Mouse (Mus musculus) cerebellum, adult 2 months (tissue): ENCODE measurements around the gene Fhod1. TPM values are rescaled to one million over a fixed set of nuclear protein-coding genes. Genes with fewer than 3 reads are reported as not detected.

Experiments
- DNase-seq, 2 experiments: peaks; one replicate each; pipeline ENCODE4 v3.0.0; 2021
- H3K27ac ChIP-seq: fragments of 200-500 bp; 2 replicates; pipeline ENCODE4 v1.5.1; 2012; ENCODE audit warnings: low read length, control low read depth, inconsistent platforms; ENCODE audit not compliant: insufficient read depth
- H3K27me3 ChIP-seq: fragments of 200-500 bp; 2 replicates; pipeline ENCODE4 v1.6.1; 2012; ENCODE audit warnings: inconsistent platforms, mild to moderate bottlenecking, low read length, moderate library complexity; ENCODE audit not compliant: control insufficient read depth, insufficient read depth
- H3K4me1 ChIP-seq: fragments of 200-500 bp; 2 replicates; pipeline ENCODE4 v1.6.1; 2011; ENCODE audit warnings: low read length; ENCODE audit not compliant: control insufficient read depth, insufficient read depth
- H3K4me3 ChIP-seq: fragments of 200-500 bp; replicated peaks from 2 replicates; pipeline ENCODE3; 2011; ENCODE audit warnings: mild to moderate bottlenecking, low read depth, low read length, control low read depth; ENCODE audit not compliant: insufficient read depth
- CTCF ChIP-seq: fragments of 200-500 bp; IDR thresholded peaks from 2 replicates; pipeline ENCODE4 v1.5.1; 2011; ENCODE audit warnings: low read depth, mild to moderate bottlenecking, control low read depth, low read length, moderate library complexity, borderline replicate concordance; ENCODE audit not compliant: insufficient read depth
- POLR2A ChIP-seq: fragments of 200-500 bp; IDR thresholded peaks from 2 replicates; pipeline ENCODE4 v1.6.1; 2011; ENCODE audit warnings: low read length, control low read depth, borderline replicate concordance; ENCODE audit not compliant: insufficient read depth
- WGBS: fragments of 180-500 bp; shearing (Covaris S2); methylation state at CpG from one replicate; pipeline ENCODE4 v1.1.7; 2018; 5-methylcytosine and 5-hydroxymethylcytosine counted together
- polyA plus RNA-seq: library from polyadenylated mRNA; depleted of rRNA; stranded (reverse); fragments of >200 nt; gene quantifications from 2 replicates; pipeline ENCODE4 v1.2.3, GENCODE M21; 2012

Fhod1 gene
- polyA plus RNA-seq, 1 experiment = 4.0 TPM

GRCm38 (mm10) chr8:105356681-105357080 is 8.9 kb upstream of the Fhod1 start:
- peaks cover 23% of the 10 kb centered on the region for H3K4me1 ChIP-seq
- TF ChIP-seq POLR2A = no peak
- 80% methylated on average over 14 of the region's 14 CpGs for WGBS
- no peaks in the 10 kb centered on the region for H3K27me3 ChIP-seq
- H3K4me3 ChIP-seq = no peak overlapping the region
- no peak overlapping the region for H3K27ac ChIP-seq
- DNase-seq = no peak

- TF ChIP-seq POLR2A (no peak), CTCF (no peak)
- no peak for DNase-seq
- 0 out of 2 replicates have a peak overlapping the region, but pooled peaks have one; percentile 12 for H3K27ac ChIP-seq
- H3K4me3 ChIP-seq = no peak overlapping the region
- WGBS = 62% methylated on average over 26 of the region's 26 CpGs
- no peaks in the 10 kb centered on the region for H3K27me3 ChIP-seq
- peaks cover 23% of the 10 kb centered on the region for H3K4me1 ChIP-seq
Measured at GRCm38 (mm10) chr8:105355179-105356024, 7.6 kb upstream of the Fhod1 start.

GRCm38 (mm10) chr8:105354549-105354948 is 6.8 kb upstream of the Fhod1 start:
- DNase-seq = no peak
- Histone ChIP-seq H3K4me3 (no peak overlapping the region), H3K27ac (no peak overlapping the region), H3K27me3 (no peaks in the 10 kb centered on the region), H3K4me1 (peaks cover 23% of the 10 kb centered on the region)
- TF ChIP-seq CTCF (no peak), POLR2A (no peak)
- WGBS = 69% methylated on average over 4 of the region's 4 CpGs

- peak; percentile 73 to 74 for DNase-seq
- WGBS = 7% methylated on average over 8 of the region's 8 CpGs
- peaks cover 23% of the 10 kb centered on the region for H3K4me1 ChIP-seq
- no peak for TF ChIP-seq CTCF
- TF ChIP-seq POLR2A = no peak
- peak overlapping the region; percentile 4; the same call in 1 of the 2 replicates for H3K27ac ChIP-seq
- H3K4me3 ChIP-seq = no peak overlapping the region
- no peaks in the 10 kb centered on the region for H3K27me3 ChIP-seq
Measured at GRCm38 (mm10) chr8:105353583-105354135, 5.9 kb upstream of the Fhod1 start.

DNA sequence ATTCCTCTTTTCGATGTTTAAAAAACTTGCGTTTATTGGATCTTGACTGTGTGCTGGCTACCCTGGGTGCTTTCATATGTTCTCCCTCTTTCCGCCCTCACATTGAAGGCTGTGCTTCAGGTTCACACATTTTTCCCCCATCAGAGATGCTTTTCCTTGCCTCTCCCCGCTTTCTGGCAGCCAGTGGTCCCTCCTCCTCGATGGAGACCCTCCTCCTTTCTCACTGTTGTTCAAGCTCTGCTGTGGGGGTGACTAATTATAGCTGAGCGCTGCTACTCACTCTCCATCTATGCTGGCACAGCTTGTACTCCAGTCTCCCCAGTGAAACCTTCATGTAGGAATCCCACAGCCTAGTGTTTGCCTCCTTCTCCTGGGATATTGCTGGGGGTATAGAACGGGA is 2.4 kb upstream of the Fhod1 start:
- peaks cover 15% of the 10 kb centered on the region for H3K4me1 ChIP-seq
- TF ChIP-seq CTCF (no peak), POLR2A (no peak)
- DNase-seq = peak in 1 of 2 experiments; percentile 38
- H3K27ac ChIP-seq = peak overlapping the region; percentile 68
- WGBS = 11% methylated on average over 7 of the region's 7 CpGs
- H3K4me3 ChIP-seq = peak overlapping the region; percentile 82
- no peaks in the 10 kb centered on the region for H3K27me3 ChIP-seq

- TF ChIP-seq CTCF = no peak
- no peak for TF ChIP-seq POLR2A
- H3K4me1 ChIP-seq = peaks cover 10% of the 10 kb centered on the region
- H3K4me3 ChIP-seq = peak overlapping the region; percentile 82
- peak overlapping the region; percentile 62 for H3K27ac ChIP-seq
- 1% methylated on average over 47 of the region's 48 CpGs for WGBS
- H3K27me3 ChIP-seq = no peaks in the 10 kb centered on the region
- peak; percentile 66 to 74 for DNase-seq
Measured at GRCm38 (mm10) chr8:105349096-105349771, 1.5 kb upstream of the Fhod1 start.

DNA sequence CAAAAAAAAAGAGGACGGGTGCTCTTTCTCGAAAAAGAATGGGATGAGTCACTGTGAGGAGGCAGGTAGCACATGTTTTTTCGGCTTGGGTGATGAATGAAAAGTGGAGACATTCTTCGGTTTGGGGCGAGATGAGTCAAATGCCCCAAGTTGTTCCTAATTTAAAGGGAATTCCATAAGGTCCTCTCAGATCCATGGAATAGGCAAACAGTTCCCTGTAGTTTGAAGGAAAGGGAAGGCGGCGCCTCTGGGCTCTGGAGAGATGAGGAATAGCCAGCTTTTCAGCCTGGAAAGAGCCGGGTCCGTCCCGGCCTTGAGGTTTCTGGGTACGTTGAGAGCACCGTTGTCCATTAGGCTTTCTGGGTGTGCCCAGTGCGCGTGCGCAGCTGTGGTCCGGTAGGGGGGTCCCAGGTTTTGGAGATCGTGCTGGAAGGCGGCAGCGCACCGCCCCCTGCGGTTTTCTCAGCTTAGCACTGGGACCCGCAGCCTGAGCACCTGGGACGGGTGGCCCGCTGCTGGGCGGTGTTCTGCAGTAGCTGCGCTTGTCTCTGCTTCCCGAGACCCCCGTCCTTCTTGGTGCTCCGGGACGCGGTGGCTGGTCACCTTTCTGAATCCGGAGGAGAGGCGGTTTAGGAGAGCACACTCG is 820 bp upstream of the Fhod1 start, which contains the start of gene Slc9a5:
TSS of gene Slc9a5 (plus strand) at position 394 of the 646 bp plus-strand sequence.
- Histone ChIP-seq H3K27ac (peak within 1 kb of the TSS; percentile 62), H3K4me3 (peak within 1 kb of the TSS; percentile 82), H3K27me3 (no peaks in the 10 kb centered on the region), H3K4me1 (peaks cover 6% of the 10 kb centered on the region)
- TF ChIP-seq CTCF (no peak), POLR2A (no peak)
- DNase-seq = peak; percentile 73 to 77
- 0% methylated on average over 34 of the region's 34 CpGs for WGBS
